21 mouse cellular contexts compared by ENCODE assay signal in genomic region chr7:81295169-81295568, GRCm38 (mm10). TPM values are rescaled to one million over a fixed set of nuclear protein-coding genes. Genes with fewer than 3 reads are reported as not detected.
DNase-seq lines count a peak whose midpoint lies in the region; ATAC-seq lines count a peak whose summit lies in the region.
"Had no signal": no experiment of that assay in that cellular context is flagged by ENCODE, and none has a peak within 500 bp of the region (broad histone marks: within the 10 kb centered on the region; RNA-seq: fewer than 3 reads in every experiment).

No protein-coding gene starts in this region.

- no peak overlapping the region for H3K27ac ChIP-seq in midbrain, embryonic 14.5 days (replicated peaks; ENCODE audit: low read depth, low read length)
- H3K27ac ChIP-seq: embryonic facial prominence, embryonic 10.5 days; embryonic facial prominence, embryonic 12.5 days; forebrain, embryonic 13.5 days; forebrain, embryonic 15.5 days had no signal

- H3K27me3 ChIP-seq in splenic B cell, adult 2 months (ENCODE audit: control insufficient read depth, insufficient read depth, low read length, poor library complexity, severe bottlenecking) = no peaks in the 10 kb centered on the region
- H3K27me3 ChIP-seq in midbrain, embryonic 14.5 days (ENCODE audit: control insufficient read depth, insufficient read depth, low read length) = no peaks in the 10 kb centered on the region
- H3K27me3 ChIP-seq: embryonic facial prominence, embryonic 12.5 days; forebrain, embryonic 13.5 days; forebrain, embryonic 15.5 days had no signal

- H3K9ac ChIP-seq in midbrain, embryonic 14.5 days (replicated peaks; ENCODE audit: low read length) = no peak overlapping the region
- H3K9ac ChIP-seq: embryonic facial prominence, embryonic 12.5 days; forebrain, embryonic 13.5 days; forebrain, embryonic 15.5 days; forebrain, postnatal 0 days had no signal

- H3K4me2 ChIP-seq in midbrain, embryonic 14.5 days (ENCODE audit: low read length) = no peak overlapping the region
- H3K4me2 ChIP-seq: embryonic facial prominence, embryonic 12.5 days; forebrain, embryonic 13.5 days; forebrain, embryonic 15.5 days had no signal

- no peaks in the 10 kb centered on the region for H3K9me3 ChIP-seq in midbrain, embryonic 14.5 days (ENCODE audit: control insufficient read depth, low read length)
- H3K9me3 ChIP-seq: embryonic facial prominence, embryonic 10.5 days; embryonic facial prominence, embryonic 12.5 days; forebrain, embryonic 13.5 days; forebrain, embryonic 15.5 days had no signal

- ATAC-seq in common myeloid progenitor, adult 5-6 weeks (replicated peaks; ENCODE audit: low read depth, poor library complexity, severe bottlenecking) = 0 out of 2 replicates have a peak, but pooled peaks have one; percentile 39
- ATAC-seq in megakaryocyte, adult 5-6 weeks (ENCODE audit: poor library complexity, severe bottlenecking) = peak; percentile 62
- ATAC-seq in midbrain, embryonic 14.5 days (ENCODE audit: low FRiP score, low TSS enrichment) = no peak
- ATAC-seq: forebrain, embryonic 13.5 days; forebrain, embryonic 15.5 days; forebrain, postnatal 0 days had no signal

- no peaks in the 10 kb centered on the region for H3K4me1 ChIP-seq in midbrain, embryonic 14.5 days (ENCODE audit: control insufficient read depth, insufficient read depth, low read length)
- H3K4me1 ChIP-seq: forebrain, embryonic 13.5 days; forebrain, embryonic 15.5 days had no signal

- WGBS in midbrain, embryonic 14.5 days = 94% methylated on average over 2 of the region's 2 CpGs

- DNase-seq in 416B (ENCODE audit: low read depth) = peak; percentile 34
- peak; percentile 8 for DNase-seq in splenic B cell, adult 2 months (ENCODE audit: low read depth, low spot score)
- no peak for DNase-seq in spleen, postnatal 14 days (ENCODE audit: low spot score in 2 of 2)
- DNase-seq in frontal cortex, postnatal 25 days (ENCODE audit: low spot score in 2 of 2) = no peak
- DNase-seq in midbrain, embryonic 14.5 days = no peak
- DNase-seq: adrenal gland, adult 2 months; adrenal gland, postnatal 10 days; adrenal gland, postnatal 25 days; cerebellum, adult 11 months; cerebellum, adult 18-20 months; cerebellum, adult 8-10 months; cerebellum, adult 9-11 months; cerebellum, postnatal 14 days; cerebellum, postnatal 36 days; forebrain, postnatal 0 days had no signal

- H3K4me3 ChIP-seq in midbrain, embryonic 14.5 days (replicated peaks; ENCODE audit: low read depth, low read length) = no peak overlapping the region
- H3K4me3 ChIP-seq: embryonic facial prominence, embryonic 10.5 days; embryonic facial prominence, embryonic 12.5 days; forebrain, embryonic 13.5 days; forebrain, embryonic 15.5 days had no signal

- no peaks in the 10 kb centered on the region for H3K36me3 ChIP-seq in splenic B cell, adult 2 months (ENCODE audit: control insufficient read depth, insufficient read depth, low read length, poor library complexity, severe bottlenecking)
- H3K36me3 ChIP-seq in midbrain, embryonic 14.5 days (ENCODE audit: control insufficient read depth, insufficient read depth, low read length) = no peaks in the 10 kb centered on the region
- H3K36me3 ChIP-seq: embryonic facial prominence, embryonic 10.5 days; embryonic facial prominence, embryonic 12.5 days; forebrain, embryonic 15.5 days had no signal

RNA-seq across cellular contexts. Expression of gene Rps17, which starts 49.9 kb away (rescaled TPM):
- 3,700 and 3,979 TPM in 2 replicates for total RNA-seq in common myeloid progenitor, adult 5-6 weeks (2017)
- total RNA-seq in megakaryocyte, adult 5-6 weeks (2015) = 1,953 and 2,112 TPM in 2 replicates
- 2,159 and 2,431 TPM in 2 replicates for total RNA-seq in megakaryocyte, adult 5-6 weeks (2017)
- 695 and 865 TPM in 2 replicates for polyA plus RNA-seq in midbrain, embryonic 14.5 days (2014; fragmentation: Nextera tagmentation; extraction: Ambion mirVana)

Comparison
In these comparisons a context has a peak if more than half of its experiments do, and no peak if none do; other contexts are left out.
1. DNase-seq: peak in 416B (single experiment) and splenic B cell, adult 2 months (single experiment); none in spleen, postnatal 14 days (0 of 2), frontal cortex, postnatal 25 days (0 of 2) and midbrain, embryonic 14.5 days (single experiment).